Mouse (Mus musculus) spleen, embryonic (tissue): ENCODE data around the gene Trim14.

Experiments
- CTCF ChIA-PET: fragments of 350-600 bp; sonication (Branson Sonifier 250); formaldehyde crosslinking; loops from one replicate; lab custom pipeline; 2022; lab: Charles Lee

Gene Trim14

DNA sequence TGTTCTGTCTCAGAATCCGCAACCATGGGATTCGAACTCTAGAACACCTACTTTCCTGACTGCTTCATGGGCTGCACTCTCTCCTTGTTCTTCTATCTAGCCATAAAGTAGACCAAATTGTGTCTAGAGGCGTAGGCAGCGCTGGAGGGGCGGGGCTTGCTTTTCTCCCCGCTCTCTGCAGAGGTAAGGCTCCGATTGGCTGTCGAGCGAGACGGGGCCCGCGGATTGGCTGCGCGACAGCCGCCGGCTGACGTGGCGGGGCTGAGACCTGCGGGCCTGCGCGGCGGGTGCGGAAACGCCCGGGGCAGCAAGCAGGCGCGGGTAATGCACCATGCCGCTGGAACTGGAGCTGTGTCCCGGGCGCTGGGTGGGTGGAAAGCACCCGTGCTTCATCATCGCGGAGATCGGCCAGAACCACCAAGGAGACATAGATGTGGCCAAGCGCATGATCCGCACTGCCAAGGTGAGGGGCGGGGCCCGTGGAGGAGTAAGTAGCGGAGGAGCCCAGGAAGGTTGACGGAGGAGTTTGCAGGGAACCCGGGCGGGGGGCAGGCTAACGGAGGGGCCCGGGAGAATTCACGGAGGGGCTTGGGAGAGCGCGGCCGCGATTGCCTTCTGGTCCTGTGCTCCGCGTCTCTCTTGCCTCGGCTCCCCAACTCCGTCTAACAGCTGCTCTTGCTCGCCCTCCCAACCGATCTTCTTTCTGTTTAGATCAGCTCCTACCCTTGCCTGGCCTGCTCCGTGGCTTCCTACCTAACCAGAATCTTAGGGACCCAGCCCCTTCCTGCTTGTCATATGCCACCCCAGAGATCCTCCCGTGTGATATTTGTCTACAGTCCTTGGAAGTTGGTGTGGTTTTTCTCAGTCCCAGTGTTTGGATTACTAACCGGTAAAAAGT, 46.7 kb downstream of the Trim14 start, which contains the start of gene Nans:
Gene Nans, plus strand, starts transcription at position 221 of the 898 bp plus-strand sequence.
- CTCF ChIA-PET = interaction anchor here (0.6 to 0.7 kb wide), 2 partner anchors 77 to 130 kb away, joined by 3 to 4 read pairs; no protein-coding TSS in a partner anchor

- CTCF ChIA-PET = no interaction called here
Observed at GRCm38 (mm10) chr4:46487348-46487747, 48.6 kb downstream of the Trim14 start.

DNA sequence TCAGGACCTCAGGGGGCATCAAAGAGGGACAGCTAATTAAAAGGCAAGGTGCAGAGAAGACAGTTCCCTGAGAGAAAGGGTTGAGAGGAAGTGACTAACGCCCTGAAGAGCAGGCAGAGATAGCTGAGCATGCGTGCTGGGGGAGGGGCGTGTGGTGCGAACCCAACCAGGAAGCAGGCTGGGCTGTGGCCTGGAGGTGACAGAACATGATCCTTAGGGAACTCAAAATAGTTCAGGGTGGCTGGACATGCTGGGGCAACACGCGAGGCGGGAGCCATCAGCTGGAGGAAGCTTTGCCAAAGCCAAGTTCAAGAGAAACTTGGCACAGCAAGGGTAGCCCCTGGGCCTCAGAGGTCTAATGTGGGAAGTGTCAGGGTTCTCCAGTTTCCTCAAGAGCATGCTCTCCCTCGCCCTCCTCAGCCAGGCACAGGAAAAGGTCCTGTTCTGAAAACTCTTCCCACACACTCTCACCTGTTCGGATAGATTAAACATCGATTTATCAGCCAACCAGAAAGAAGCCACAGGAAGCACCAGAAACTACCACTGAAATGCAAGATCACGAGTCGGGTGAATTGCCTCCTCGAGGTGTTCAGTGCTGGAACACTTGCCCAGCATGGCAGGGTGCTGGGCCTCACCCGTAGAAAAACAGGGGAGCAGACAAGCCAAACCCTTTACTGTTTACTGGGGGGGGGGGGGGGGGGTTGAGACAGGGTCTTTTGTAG, 50.1 kb downstream of the Trim14 start:
- CTCF ChIA-PET = interaction anchor here (0.7 to 1.4 kb wide), 2 partner anchors 14 to 19 kb away, joined by 4 to 7 read pairs; no protein-coding TSS in a partner anchor

DNA sequence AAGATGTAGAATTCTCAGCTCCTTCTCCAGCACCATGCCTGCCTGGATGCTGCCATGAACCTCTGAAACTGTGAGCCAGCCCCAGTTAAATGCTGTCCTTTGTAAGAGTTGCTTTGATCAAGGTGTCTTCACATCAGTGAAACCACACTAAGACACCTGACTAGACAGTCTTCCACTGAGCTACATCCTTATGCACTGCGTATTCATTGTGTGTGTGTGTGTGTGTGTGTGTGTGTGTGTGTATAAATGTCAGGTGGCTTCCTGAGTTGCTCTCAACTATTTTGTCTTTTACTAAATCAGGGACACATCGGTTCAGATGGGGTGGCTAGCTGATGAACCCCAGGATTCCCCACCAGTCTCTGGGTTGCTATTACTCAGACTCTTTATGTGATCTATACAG, 56.9 kb downstream of the Trim14 start:
- CTCF ChIA-PET = no interaction called here

GRCm38 (mm10) chr4:46475101-46475500, 60.8 kb downstream of the Trim14 start:
- CTCF ChIA-PET = interaction anchor here (0.6 kb wide), 1 partner anchor 10 kb away, joined by 3 read pairs; no protein-coding TSS in a partner anchor

GRCm38 (mm10) chr4:46465740-46466139, 70.2 kb downstream of the Trim14 start:
- CTCF ChIA-PET = interaction anchor here (0.6 kb wide), 1 partner anchor 9 kb away, joined by 3 read pairs; no protein-coding TSS in a partner anchor

- CTCF ChIA-PET = interaction anchor here (1.1 to 1.5 kb wide), 2 partner anchors 11 to 13 kb away, joined by 4 to 6 read pairs; no protein-coding TSS in a partner anchor
Observed at GRCm38 (mm10) chr4:46463130-46463830, 72.7 kb downstream of the Trim14 start.

GRCm38 (mm10) chr4:46458411-46458810, 77.5 kb downstream of the Trim14 start:
- CTCF ChIA-PET = interaction anchor here (0.6 kb wide), 2 partner anchors 111 to 1029 kb away, joined by 4 to 6 read pairs; no protein-coding TSS in a partner anchor

DNA sequence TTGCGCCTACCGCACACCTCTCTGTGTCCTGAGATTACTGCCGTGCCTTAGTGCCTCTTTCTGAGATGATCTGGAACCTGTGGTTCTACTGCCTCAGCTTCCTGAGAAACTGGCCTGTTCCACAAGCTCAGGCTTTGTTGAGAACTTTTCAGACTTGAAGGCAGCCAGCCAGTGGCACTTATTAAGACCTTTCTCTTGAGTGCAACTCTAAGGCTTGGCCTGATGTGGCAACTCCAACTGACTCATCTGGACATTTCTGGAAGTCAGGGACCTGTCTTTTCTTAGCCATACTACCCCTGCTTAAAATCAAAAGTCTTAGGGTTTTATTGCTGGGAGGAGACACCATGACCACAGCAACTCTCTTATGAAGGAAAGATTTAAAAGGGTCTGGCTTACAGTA, 78.8 kb downstream of the Trim14 start:
- CTCF ChIA-PET = interaction anchor here (0.6 to 0.7 kb wide), 2 partner anchors 63 to 1346 kb away, joined by 4 to 5 read pairs; no protein-coding TSS in a partner anchor

DNA sequence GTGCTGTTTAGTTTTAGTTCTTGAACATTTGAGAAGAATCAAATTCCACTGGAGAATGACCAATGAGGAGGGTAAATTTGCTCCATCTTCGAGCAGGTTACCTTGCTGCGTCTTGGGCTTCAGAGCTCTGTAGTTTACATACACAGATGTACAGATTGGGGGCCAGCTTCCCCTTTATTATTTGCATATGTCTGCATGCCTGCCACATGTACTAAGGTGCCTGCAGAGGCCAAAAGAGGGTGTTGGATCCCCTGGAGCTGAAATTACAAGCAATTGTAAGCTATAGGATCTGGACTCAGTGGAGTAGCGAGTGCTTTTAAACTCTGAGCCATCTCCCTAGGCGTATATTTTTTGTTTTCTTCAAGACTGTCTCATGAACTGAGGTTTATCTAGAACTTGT, 79.2 kb downstream of the Trim14 start:
- CTCF ChIA-PET = no interaction called here

- CTCF ChIA-PET = interaction anchor here (0.5 kb wide), 1 partner anchor 13 kb away, joined by 4 read pairs; no protein-coding TSS in a partner anchor
Observed at GRCm38 (mm10) chr4:46454097-46454864, 81.7 kb downstream of the Trim14 start.

DNA sequence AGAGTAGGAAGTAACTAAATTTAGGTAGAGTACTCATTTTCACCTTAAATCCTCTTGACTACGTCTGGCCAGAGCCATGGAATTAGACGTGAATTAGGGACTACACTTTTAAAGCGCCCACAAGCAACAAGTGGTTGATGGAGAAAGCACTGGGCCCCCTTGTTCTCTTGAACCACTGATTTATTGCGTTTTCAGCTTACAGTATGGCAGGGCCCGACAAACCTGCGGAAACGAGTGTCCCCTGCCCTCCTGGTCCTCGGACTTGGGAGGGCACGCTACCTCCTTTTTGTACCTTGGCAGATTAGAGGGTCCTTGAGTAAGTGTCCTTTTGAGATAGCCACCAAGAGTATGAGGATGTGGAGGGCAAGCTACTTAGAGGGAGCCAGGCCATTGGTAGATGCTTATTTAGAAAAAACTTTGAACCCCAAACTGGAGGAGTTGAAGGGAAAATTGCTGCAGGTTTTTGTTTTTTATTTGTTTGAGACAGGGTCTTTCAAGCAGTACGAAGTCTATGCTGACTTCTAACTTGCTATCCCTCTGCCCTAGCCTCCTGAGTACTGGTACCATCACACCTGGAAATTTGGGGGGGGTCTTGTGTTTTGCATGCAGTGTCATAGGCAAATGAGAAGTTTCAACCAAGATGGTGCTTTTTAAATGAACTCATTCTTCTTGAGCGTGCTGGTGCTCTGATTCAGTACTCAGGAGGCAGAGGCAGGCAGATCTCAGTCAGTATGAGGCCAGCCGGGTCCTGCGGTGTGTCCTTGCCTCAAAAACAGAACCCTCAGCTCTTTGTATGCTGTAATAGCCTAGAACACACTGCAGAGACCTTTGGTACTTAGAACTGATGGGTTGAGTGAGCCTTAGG, 82.9 kb downstream of the Trim14 start:
- CTCF ChIA-PET = interaction anchor here (0.7 to 1.8 kb wide), 3 partner anchors 10 to 250 kb away, joined by 3 to 6 read pairs (median 4); partner anchors contain the start of gene Trmo

DNA sequence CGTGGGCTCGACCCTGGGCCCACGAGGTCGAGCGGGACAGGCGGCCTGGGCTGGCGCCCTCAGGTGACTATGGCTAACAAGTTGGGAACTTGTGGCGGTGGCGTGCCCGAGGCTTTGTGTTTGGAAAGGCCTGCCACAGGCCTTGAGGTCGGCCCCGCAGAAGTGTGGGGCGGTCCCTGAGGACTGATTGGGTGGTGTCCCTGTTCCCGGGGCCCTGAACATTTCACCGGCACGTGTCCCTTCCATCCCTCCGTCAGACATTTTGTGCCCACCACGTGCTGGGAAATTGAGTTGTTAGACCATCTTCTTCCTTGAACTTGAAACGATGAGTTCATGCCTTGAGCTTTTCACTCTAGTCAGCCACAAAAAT, 83.5 kb downstream of the Trim14 start:
- CTCF ChIA-PET = interaction anchor here (0.7 to 1.8 kb wide), 3 partner anchors 10 to 250 kb away, joined by 3 to 6 read pairs (median 4); partner anchors contain the start of gene Trmo

DNA sequence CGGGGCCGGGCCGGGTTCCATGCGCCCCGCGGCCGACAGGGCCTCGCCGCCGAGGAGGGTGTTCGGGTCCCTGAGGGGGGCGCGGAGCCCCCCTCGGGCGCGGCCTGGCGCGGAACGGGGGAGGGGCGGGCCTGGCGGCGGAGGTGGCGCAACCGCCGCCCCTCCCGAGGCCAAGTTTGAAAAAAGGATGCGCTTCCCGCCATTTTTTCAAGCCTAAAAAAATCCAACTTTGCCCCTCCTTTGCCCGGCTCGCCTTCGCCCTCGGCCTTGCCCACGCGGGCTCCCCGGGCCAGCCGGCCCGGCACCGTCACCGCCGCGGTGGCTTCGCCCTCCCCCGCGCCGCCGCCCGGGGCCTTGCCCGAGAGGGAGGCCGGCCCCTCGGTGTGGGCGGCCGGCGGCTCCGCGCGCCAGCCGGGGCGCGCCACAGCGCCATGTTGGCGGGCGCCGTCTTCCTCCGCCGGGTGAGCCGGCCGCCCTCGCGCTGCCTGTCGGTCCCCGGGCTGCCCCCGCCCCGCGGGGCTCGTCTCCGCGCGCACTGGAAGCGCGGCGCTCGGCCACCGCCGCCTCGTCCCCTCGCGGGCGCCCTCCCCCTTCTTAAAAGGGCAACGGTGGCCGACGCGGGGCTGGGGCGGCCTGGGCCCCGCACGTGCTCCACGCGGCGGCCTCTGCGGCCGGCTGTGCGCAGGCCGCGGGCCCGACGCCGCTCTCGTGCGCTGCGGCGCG, 84.0 kb downstream of the Trim14 start:
- CTCF ChIA-PET = interaction anchor here (1.8 kb wide), 1 partner anchor 11 kb away, joined by 6 read pairs; no protein-coding TSS in a partner anchor

GRCm38 (mm10) chr4:46451240-46451757, 84.6 kb downstream of the Trim14 start:
- CTCF ChIA-PET = interaction anchor here (1.8 kb wide), 1 partner anchor 12 kb away, joined by 6 read pairs; no protein-coding TSS in a partner anchor

- CTCF ChIA-PET = interaction anchor here (1.3 kb wide), 1 partner anchor 12 kb away, joined by 4 read pairs; no protein-coding TSS in a partner anchor
Observed at GRCm38 (mm10) chr4:46450519-46451131, 85.3 kb downstream of the Trim14 start, which contains the start of gene Anp32b. Anp32b (plus strand) TSS chr4:46450902.

DNA sequence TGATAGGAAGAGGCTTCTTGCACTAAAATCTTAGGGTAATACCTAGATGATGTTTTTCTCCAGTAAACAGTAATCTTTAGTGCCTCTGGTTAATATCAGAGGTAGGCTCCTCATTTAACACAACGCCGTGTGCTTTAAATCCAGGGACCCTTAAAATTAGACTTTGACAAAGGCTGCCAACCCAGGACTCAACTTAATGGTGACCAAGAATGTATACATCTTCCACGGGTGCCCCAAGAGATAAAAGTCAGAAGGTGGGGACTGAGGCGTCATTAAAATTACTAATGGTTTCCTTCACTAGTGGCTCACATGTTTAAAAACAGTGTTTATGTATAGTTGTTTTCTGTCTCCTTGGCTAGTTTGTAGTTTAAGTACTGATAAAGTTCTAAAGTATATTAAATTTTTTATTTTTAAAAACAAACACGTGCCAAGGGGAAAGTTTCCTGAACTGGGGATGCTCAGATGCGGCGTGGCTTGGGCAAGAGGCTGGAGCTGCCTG, 85.9 kb downstream of the Trim14 start:
- CTCF ChIA-PET = interaction anchor here (0.6 to 1.3 kb wide), 4 partner anchors 12 to 60 kb away, joined by 3 to 4 read pairs (median 4); no protein-coding TSS in a partner anchor
